Mouse (Mus musculus): ENCODE results near the gene Ly6g5b.

Ly6g5b gene

GRCm38 (mm10) chr17:35115046-35116019, at the start of gene Ly6g5b:
Gene Ly6g5b (minus strand): TSS chr17:35115428.
- DNase-seq = no peak

- DNase-seq = no peak
Observed at GRCm38 (mm10) chr17:35164218-35164567, 49.0 kb upstream of the Ly6g5b start.

GRCm38 (mm10) chr17:35163326-35164081, 48.3 kb upstream of the Ly6g5b start:
- no peak for DNase-seq

- no peak for DNase-seq
Observed at GRCm38 (mm10) chr17:35162730-35163129, 47.5 kb upstream of the Ly6g5b start.

DNA sequence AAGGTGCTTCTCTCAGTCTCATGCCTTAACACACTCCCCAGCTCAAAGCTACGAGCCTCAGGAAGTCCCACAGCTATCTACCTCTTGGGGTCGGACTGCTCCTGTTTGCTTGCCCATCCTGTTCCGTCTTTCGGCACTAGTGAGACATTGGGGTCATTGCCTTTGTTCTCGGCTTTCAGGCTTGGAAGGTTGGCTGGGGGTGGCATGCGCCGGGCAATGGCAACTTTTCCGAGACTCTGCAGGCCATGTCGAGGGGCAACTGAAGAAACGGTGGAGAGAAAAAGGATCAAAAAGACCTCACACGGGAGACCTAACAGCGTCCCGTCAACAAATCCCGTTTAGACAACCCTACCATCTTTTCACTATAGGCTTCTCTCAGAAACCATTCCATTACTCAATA, 46.9 kb upstream of the Ly6g5b start:
- no peak for DNase-seq

DNA sequence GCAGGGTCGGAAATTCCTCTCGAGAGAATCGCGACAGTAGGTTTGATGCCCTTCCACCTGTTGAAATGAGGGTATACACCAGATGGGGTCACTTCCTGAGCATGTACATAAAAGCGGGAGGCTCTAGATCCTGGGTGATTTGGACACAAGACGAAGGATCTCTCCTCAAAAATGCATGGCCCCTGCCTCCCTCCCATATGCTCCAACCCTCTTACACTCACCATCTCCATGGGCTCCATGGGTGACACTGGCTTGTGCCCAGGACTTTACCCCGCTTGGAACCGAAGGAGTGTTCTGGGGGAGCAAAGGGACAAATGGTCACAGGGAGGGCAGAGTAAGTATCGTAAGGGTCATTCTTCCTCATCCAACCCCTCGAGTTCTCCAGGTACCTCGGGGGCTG, 46.2 kb upstream of the Ly6g5b start:
- no peak for DNase-seq

DNA sequence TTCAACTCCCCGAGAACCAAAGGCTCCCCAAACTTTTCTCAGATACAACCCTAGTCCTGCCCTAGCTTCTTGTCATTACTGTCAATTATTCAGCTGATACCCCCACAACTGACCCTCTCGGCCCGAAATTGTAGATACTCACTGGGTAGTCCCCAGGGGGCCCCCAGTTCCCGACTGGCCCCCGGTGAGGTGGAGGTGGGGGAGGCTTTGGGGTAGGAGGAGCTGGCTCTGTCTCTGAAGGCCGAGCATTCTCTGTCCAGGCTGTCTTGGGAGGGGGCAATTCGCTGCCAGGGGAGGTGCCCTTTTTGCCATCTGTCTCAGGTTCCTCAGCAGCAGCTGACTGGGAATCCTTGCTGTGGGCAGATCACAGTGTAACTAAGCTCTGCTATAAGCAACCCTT, 44.4 kb upstream of the Ly6g5b start:
- DNase-seq = no peak

DNA sequence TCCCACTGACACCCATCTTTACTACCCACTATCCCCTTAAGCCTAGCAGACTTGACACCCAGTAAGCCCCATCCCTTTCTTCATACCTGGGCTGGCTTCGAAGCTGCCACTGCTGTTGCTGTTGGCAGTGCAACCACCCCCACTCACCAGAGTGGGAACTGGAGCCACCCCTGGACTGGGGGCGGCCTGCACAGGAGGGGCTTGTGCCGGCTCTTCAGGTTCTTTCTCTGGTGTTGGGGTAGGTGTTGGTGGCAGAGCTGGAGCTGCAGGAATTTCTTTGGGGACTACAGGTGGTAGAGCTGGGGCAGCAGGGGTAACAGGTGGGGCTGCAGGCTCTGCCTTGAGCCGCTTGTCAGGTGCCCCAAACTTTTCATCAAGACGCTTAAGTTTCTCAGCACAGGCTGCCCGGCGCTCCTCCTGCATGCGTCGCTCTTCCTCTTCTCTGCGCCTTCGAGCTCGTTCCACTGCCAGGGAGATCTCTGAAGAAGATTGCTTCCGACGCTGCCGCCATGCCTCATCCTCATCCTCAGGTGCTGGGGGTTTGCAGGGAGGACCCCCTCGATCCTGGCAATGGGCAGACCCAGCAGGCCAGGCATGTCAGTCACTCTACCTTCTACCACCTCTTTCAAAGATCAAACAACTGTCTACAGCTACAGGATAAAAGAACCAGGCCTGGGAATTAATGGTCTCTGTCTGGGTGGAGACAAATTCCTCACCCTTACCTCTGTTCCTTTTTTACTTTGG, 43.8 kb upstream of the Ly6g5b start:
- DNase-seq = no peak

GRCm38 (mm10) chr17:35157661-35158175, 42.5 kb upstream of the Ly6g5b start:
- no peak for DNase-seq

- DNase-seq = no peak
Observed at GRCm38 (mm10) chr17:35157254-35157653, 42.0 kb upstream of the Ly6g5b start.

GRCm38 (mm10) chr17:35156461-35157200, 41.4 kb upstream of the Ly6g5b start:
- DNase-seq = no peak

- no peak for DNase-seq
Observed at GRCm38 (mm10) chr17:35155451-35155850, 40.2 kb upstream of the Ly6g5b start.

GRCm38 (mm10) chr17:35154616-35155015, 39.4 kb upstream of the Ly6g5b start:
- no peak for DNase-seq

DNA sequence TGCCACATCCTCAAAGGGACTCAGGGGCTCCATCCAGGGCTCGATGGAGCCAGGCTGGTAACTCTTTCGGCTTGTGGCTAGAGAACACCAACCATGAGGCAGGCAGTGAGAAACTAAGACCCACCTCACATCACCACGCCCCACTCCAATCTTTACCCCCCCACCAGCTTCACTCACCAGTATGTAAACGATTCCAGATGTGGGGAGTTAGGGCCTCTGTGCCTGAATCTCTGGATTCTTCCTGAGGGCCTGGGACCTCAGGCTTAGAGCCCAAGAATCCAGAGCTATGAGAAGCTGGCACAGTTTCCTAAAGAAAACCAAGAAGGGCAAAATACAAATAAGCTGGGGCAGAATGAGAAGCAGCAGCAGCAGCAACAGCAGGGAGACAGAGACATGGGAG, 38.7 kb upstream of the Ly6g5b start:
- DNase-seq = no peak

- DNase-seq = no peak
Observed at GRCm38 (mm10) chr17:35153077-35153476, 37.8 kb upstream of the Ly6g5b start.

DNA sequence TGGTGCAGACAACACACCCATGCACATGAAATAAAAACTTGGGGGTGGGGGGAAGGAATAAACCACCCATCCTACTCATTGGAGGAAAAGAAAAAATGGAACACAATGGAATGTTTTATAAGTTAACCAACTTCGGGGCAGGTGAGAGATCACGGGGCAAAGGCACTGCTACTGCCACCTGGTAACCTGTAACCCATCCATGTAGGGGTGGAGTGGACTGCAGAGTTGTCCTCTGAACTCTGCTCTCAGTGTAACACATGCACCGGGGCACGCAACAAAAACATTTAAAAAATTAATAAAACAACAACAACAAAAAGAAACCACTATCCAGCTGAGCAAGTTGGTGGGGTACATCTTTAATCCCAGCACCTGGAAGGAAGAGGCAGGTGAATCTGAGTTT, 36.9 kb upstream of the Ly6g5b start:
- no peak for DNase-seq

DNA sequence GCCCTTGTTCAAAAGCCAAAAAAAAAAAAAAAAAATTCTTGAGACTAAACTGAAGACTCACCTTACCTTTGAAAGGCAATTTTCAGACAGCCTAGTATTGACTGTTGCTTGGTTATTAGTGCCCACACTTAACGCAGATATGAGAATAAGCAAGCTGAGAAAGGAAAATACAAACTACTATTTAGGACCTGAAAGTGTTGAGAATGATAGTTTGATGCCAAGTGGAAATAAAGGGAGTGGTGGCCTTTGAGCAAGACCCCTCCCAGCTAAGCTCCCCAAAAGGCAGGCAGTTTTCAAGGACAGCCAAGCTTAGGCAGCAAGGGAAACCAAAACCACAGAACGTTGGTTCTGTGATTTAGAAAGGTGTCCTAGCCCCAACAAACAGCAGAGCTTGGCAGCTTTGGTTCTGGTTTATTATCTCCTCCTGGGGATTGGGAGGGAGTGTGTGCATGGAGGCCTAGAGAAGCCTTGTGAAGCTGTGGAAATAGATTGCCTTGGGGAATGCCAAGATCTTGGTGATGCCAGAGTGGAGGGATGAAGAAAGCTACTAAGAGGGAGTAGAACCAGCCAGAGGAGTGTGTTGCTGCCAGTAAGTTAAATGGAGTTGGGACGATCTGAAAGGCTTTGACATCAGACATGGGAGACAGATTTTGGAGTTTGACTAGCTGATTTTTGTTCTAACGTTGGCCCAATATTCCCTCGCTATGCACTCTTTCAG, 32.9 kb upstream of the Ly6g5b start:
- DNase-seq = no peak

DNA sequence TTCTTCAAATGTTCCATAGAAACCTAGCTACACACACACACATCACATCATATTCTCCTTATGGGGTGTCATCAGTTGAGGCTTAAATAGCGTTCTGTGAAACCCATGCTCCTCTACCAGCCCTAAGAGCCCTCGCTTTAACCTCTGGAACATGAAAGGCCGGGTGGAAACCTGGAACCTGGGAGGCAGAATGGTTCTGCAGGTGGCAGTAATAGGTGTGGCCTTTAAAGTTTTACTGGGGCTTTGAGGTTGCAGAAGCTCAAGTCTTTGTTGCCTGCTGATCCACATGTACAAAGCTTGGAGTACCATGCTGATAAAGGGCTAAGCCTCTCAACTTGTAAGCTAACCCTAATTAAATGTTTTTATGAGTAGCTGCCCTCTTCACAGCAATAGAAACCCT, 32.1 kb upstream of the Ly6g5b start:
- no peak for DNase-seq

- DNase-seq = no peak
Observed at GRCm38 (mm10) chr17:35146139-35146538, 30.9 kb upstream of the Ly6g5b start.

GRCm38 (mm10) chr17:35141971-35142370, 26.7 kb upstream of the Ly6g5b start:
- DNase-seq = no peak

DNA sequence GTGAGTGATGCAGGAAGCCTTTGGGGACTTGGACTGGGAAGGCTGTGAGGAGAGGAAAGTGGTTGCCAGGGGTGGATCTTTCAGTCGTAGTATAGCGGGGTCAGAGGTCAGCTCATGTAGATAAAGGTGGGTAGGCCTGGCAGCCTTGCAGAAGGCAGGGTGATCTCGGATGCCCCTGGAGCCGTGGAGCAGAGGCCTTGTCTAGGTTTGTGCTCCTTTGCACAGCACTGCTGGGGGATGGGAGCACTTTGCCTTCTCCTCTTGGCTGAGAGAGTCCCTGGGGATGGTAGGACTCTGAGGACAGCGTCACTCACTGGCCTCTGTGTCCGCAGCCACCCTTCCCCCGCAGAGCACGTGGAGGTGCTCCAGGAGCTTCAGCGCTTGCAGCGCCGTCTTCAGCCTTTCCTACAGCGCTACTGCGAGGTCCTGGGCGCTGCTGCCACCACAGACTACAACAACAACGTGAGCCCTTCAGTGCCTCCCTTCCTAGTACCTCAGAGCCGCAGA, 25.3 kb upstream of the Ly6g5b start:
- no peak for DNase-seq
